Mouse (Mus musculus): ENCODE measurements around the gene Pctp. TPM values are rescaled to one million over a fixed set of nuclear protein-coding genes. Genes with fewer than 3 reads are reported as not detected.

Gene Pctp
- polyA plus RNA-seq (2016; fragmentation: Nextera tagmentation; extraction: Ambion mirVana), result 5.6 and 5.7 TPM in 2 replicates

GRCm38 (mm10) chr11:90002231-90002986 lies at the start of gene Pctp:
Gene Pctp (minus strand): TSS chr11:90002894.
- Histone ChIP-seq H3K36me3 (no peaks in the 10 kb centered on the region), H3K27me3 (replicated peaks) (no peaks in the 10 kb centered on the region), H3K4me2 (replicated peaks) (peak within 1 kb of the TSS; percentile 85), H3K4me3 (peak within 1 kb of the TSS; percentile 48), H3K27ac (no peak within 1 kb of the TSS), H3K4me1 (peaks cover 6% of the 10 kb centered on the region; the same call in 1 of the 2 replicates), H3K9ac (peak within 1 kb of the TSS; percentile 51), H3K9me3 (no peaks in the 10 kb centered on the region)
- 15% methylated on average over 35 of the region's 35 CpGs for WGBS
- peak; percentile 88 for ATAC-seq (ENCODE audit: low FRiP score, low read depth)

DNA sequence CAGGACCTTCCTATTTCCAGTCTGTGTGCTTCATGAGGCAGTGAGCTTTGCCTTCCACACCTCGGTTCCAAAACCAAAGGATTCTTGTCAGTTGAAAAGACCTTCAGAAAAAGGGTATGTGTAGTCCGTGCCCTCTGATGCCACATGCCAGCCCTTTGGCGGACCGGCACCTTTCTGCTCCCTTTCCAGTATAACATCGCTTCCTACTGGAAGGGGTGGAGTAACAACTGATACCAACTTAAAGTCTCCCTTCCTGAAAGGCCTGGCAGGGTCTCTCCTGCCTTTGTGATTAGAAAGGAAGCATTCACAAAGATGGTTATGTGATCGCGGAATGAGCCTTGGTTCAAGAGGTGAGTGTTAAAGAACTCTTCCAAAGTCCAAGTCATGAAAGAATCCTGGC lies 47.3 kb upstream of the Pctp start:
- H3K27me3 ChIP-seq (replicated peaks), result no peaks in the 10 kb centered on the region
- H3K4me3 ChIP-seq, result no peak overlapping the region
- H3K9me3 ChIP-seq, result no peaks in the 10 kb centered on the region
- ATAC-seq (ENCODE audit: low FRiP score, low read depth), result no peak
- no peaks in the 10 kb centered on the region for H3K4me1 ChIP-seq
- H3K27ac ChIP-seq, result no peak overlapping the region
- H3K36me3 ChIP-seq, result no peaks in the 10 kb centered on the region
- WGBS, result 89% methylated on average over 7 of the region's 7 CpGs
- no peak overlapping the region for H3K9ac ChIP-seq
- H3K4me2 ChIP-seq (replicated peaks), result no peak overlapping the region

- Histone ChIP-seq H3K27ac (no peak overlapping the region), H3K9me3 (no peaks in the 10 kb centered on the region), H3K27me3 (replicated peaks) (no peaks in the 10 kb centered on the region), H3K9ac (no peak overlapping the region), H3K4me1 (no peaks in the 10 kb centered on the region), H3K4me3 (no peak overlapping the region), H3K4me2 (replicated peaks) (no peak overlapping the region), H3K36me3 (no peaks in the 10 kb centered on the region)
- 88% methylated on average over 9 of the region's 9 CpGs for WGBS
- no peak for ATAC-seq (ENCODE audit: low FRiP score, low read depth)
Observed at GRCm38 (mm10) chr11:90047271-90047670, 44.6 kb upstream of the Pctp start.

- no peak overlapping the region for H3K4me3 ChIP-seq
- no peaks in the 10 kb centered on the region for H3K36me3 ChIP-seq
- no peaks in the 10 kb centered on the region for H3K9me3 ChIP-seq
- no peak overlapping the region for H3K4me2 ChIP-seq (replicated peaks)
- no peaks in the 10 kb centered on the region for H3K27me3 ChIP-seq (replicated peaks)
- H3K27ac ChIP-seq, result no peak overlapping the region
- H3K9ac ChIP-seq, result no peak overlapping the region
- H3K4me1 ChIP-seq, result no peaks in the 10 kb centered on the region
- no peak for ATAC-seq (ENCODE audit: low FRiP score, low read depth)
- WGBS, result 43% methylated on average over 7 of the region's 7 CpGs
Observed at GRCm38 (mm10) chr11:90046211-90046610, 43.5 kb upstream of the Pctp start.

DNA sequence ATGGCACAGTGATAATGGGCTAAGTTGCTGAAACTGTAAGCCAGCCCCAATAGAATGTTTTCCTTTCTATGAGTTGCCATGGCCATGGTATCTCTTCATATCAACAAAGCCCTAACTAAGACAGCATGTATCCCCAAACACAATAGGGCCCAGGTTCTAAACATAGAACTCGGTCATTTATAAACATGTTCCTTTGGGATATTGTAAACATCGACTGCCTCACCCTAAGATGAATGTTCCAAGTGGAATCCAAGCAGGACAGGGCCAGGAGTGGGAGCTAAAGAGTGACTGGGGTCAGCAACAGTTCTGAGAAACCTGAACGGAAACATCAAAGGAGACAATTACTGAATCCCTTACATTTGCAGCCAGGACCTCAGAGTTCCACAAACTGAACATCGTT lies 41.8 kb upstream of the Pctp start:
- Histone ChIP-seq H3K4me1 (no peaks in the 10 kb centered on the region), H3K27ac (no peak overlapping the region), H3K27me3 (replicated peaks) (no peaks in the 10 kb centered on the region), H3K9ac (no peak overlapping the region), H3K4me2 (replicated peaks) (no peak overlapping the region), H3K36me3 (no peaks in the 10 kb centered on the region), H3K9me3 (no peaks in the 10 kb centered on the region), H3K4me3 (no peak overlapping the region)
- WGBS, result 87% methylated on average over 4 of the region's 4 CpGs
- no peak for ATAC-seq (ENCODE audit: low FRiP score, low read depth)

- 22% methylated on average over 5 of the region's 5 CpGs for WGBS
- Histone ChIP-seq H3K9ac (no peak overlapping the region), H3K4me1 (no peaks in the 10 kb centered on the region), H3K9me3 (0 out of 2 replicates have a peak, but pooled peaks cover 3% of the 10 kb centered on the region), H3K27me3 (replicated peaks) (no peaks in the 10 kb centered on the region), H3K4me3 (no peak overlapping the region), H3K36me3 (no peaks in the 10 kb centered on the region), H3K4me2 (replicated peaks) (no peak overlapping the region), H3K27ac (no peak overlapping the region)
- no peak for ATAC-seq (ENCODE audit: low FRiP score, low read depth)
Observed at GRCm38 (mm10) chr11:90038022-90038421, 35.3 kb upstream of the Pctp start.

DNA sequence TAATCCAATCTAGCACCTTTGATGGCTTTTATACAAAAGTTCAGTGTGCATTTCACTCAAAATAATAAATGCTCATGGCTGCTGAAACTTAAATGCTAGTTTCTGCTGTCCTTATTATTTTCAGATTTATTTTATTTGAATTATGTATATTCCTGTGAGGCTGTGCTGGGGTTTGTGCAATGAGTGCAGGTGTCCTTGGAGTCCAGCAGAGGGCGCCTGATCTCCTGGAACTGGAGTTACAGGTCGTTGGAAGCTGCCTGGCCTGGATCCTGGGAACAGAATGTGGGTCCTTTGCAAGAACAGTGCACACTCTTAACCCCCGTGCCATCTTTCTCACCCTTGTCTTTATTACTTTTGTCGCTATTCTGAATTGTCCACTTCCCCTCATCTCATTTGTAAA lies 33.7 kb upstream of the Pctp start:
- H3K4me1 ChIP-seq, result no peaks in the 10 kb centered on the region
- no peak overlapping the region for H3K4me3 ChIP-seq
- no peak overlapping the region for H3K4me2 ChIP-seq (replicated peaks)
- 85% methylated on average over 4 of the region's 4 CpGs for WGBS
- no peak overlapping the region for H3K27ac ChIP-seq
- H3K36me3 ChIP-seq, result no peaks in the 10 kb centered on the region
- H3K9ac ChIP-seq, result no peak overlapping the region
- H3K9me3 ChIP-seq, result 0 out of 2 replicates have a peak, but pooled peaks cover 3% of the 10 kb centered on the region
- no peak for ATAC-seq (ENCODE audit: low FRiP score, low read depth)
- peaks cover 10% of the 10 kb centered on the region for H3K27me3 ChIP-seq (replicated peaks)

DNA sequence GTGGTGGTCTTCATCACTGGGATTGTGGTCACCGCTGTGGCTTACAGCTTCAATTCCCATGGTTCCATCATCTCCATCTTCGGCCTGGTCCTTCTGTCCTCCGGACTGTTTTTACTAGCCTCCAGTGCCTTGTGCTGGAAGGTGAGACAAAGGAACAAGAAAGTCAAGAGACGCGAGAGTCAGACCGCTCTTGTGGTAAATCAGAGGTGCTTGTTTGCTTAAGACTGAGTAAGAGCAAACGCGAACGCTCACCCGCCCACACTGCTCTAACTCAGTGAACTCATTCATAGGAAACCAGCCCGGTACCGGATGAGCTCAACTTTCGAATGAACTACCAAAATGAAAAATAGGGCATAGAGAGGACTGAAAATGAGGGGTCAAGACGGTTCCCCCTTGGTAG lies 32.8 kb upstream of the Pctp start:
- no peak overlapping the region for H3K27ac ChIP-seq
- 88% methylated on average over 14 of the region's 14 CpGs for WGBS
- no peak overlapping the region for H3K9ac ChIP-seq
- H3K4me1 ChIP-seq, result peaks cover 6% of the 10 kb centered on the region; the same call in 1 of the 2 replicates
- H3K4me2 ChIP-seq (replicated peaks), result no peak overlapping the region
- peaks cover 16% of the 10 kb centered on the region for H3K27me3 ChIP-seq (replicated peaks)
- no peak overlapping the region for H3K4me3 ChIP-seq
- 0 out of 2 replicates have a peak, but pooled peaks cover 3% of the 10 kb centered on the region for H3K9me3 ChIP-seq
- H3K36me3 ChIP-seq, result no peaks in the 10 kb centered on the region
- no peak for ATAC-seq (ENCODE audit: low FRiP score, low read depth)

DNA sequence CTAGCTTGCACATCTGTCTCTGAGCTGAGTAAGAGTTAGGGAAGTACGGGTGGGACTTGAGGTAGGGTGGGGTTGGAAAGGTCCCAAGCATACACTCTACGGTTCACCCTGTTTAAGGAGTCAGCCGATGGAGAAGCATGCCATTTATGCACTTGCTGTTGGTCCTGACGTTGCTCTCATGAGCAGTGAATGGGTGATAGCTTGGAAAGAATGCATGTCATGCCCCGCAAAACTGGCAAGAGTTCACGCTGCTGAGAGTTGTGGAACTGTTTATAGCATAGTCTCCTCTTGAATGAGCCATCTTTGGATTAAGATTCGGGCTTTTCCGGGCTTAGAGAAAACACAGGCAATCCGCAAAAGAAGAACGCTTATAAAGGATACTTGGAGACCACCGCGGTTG lies 32.0 kb upstream of the Pctp start:
- Histone ChIP-seq H3K27ac (no peak overlapping the region), H3K4me2 (replicated peaks) (no peak overlapping the region), H3K36me3 (no peaks in the 10 kb centered on the region), H3K9ac (no peak overlapping the region), H3K27me3 (replicated peaks) (peaks cover 16% of the 10 kb centered on the region), H3K4me1 (peaks cover 6% of the 10 kb centered on the region; the same call in 1 of the 2 replicates), H3K4me3 (no peak overlapping the region), H3K9me3 (0 out of 2 replicates have a peak, but pooled peaks cover 3% of the 10 kb centered on the region)
- 89% methylated on average over 12 of the region's 12 CpGs for WGBS
- no peak for ATAC-seq (ENCODE audit: low FRiP score, low read depth)

- H3K4me3 ChIP-seq, result no peak overlapping the region
- peaks cover 6% of the 10 kb centered on the region; the same call in 1 of the 2 replicates for H3K4me1 ChIP-seq
- no peaks in the 10 kb centered on the region for H3K36me3 ChIP-seq
- 0 out of 2 replicates have a peak, but pooled peaks cover 3% of the 10 kb centered on the region for H3K9me3 ChIP-seq
- H3K4me2 ChIP-seq (replicated peaks), result peak overlapping the region; percentile 38
- H3K27me3 ChIP-seq (replicated peaks), result peaks cover 16% of the 10 kb centered on the region
- no peak overlapping the region for H3K27ac ChIP-seq
- ATAC-seq (ENCODE audit: low FRiP score, low read depth), result no peak
- 46% methylated on average over 5 of the region's 5 CpGs for WGBS
- H3K9ac ChIP-seq, result no peak overlapping the region
Observed at GRCm38 (mm10) chr11:90033442-90033841, 30.7 kb upstream of the Pctp start.

GRCm38 (mm10) chr11:90032807-90033206 lies 30.1 kb upstream of the Pctp start:
- Histone ChIP-seq H3K27me3 (replicated peaks) (peaks cover 16% of the 10 kb centered on the region), H3K27ac (no peak overlapping the region), H3K9ac (no peak overlapping the region), H3K9me3 (0 out of 2 replicates have a peak, but pooled peaks cover 3% of the 10 kb centered on the region), H3K36me3 (no peaks in the 10 kb centered on the region), H3K4me3 (no peak overlapping the region), H3K4me1 (peaks cover 6% of the 10 kb centered on the region; the same call in 1 of the 2 replicates), H3K4me2 (replicated peaks) (peak overlapping the region; percentile 38)
- WGBS, result 19% methylated on average over 8 of the region's 8 CpGs
- ATAC-seq (ENCODE audit: low FRiP score, low read depth), result no peak

GRCm38 (mm10) chr11:90031076-90031475 lies 28.4 kb upstream of the Pctp start:
- Histone ChIP-seq H3K9ac (no peak overlapping the region), H3K27me3 (replicated peaks) (peaks cover 16% of the 10 kb centered on the region), H3K36me3 (no peaks in the 10 kb centered on the region), H3K27ac (no peak overlapping the region), H3K4me1 (peaks cover 8% of the 10 kb centered on the region), H3K4me3 (peak overlapping the region; percentile 15), H3K4me2 (replicated peaks) (peak overlapping the region; percentile 49), H3K9me3 (no peaks in the 10 kb centered on the region)
- no peak for ATAC-seq (ENCODE audit: low FRiP score, low read depth)
- WGBS, result 35% methylated on average over 7 of the region's 7 CpGs

DNA sequence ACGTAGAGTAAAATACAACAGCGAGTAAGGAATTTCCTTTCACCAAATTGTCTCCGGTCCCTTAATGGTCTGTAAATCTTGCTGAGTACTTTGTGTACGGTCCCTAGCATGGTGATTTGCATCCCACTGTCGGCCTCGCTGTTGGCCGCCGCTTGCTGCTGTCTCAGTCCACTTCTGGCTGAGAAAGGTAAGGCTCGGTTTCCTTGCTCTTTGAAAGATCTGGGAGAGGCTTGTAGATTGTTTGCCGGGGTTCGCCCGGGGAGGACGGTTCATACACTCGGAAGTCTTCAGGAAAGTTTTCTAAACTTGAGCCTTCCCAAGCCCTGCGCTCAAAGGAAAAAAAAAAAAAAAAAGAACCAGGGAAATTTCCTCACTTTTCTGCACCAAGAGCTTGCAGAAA lies 27.9 kb upstream of the Pctp start:
- 1% methylated on average over 15 of the region's 15 CpGs for WGBS
- Histone ChIP-seq H3K4me2 (replicated peaks) (peak overlapping the region; percentile 49), H3K9ac (no peak overlapping the region), H3K4me1 (peaks cover 12% of the 10 kb centered on the region), H3K9me3 (no peaks in the 10 kb centered on the region), H3K27me3 (replicated peaks) (peaks cover 16% of the 10 kb centered on the region), H3K36me3 (no peaks in the 10 kb centered on the region), H3K4me3 (peak overlapping the region; percentile 15), H3K27ac (no peak overlapping the region)
- no peak for ATAC-seq (ENCODE audit: low FRiP score, low read depth)
